Mouse (Mus musculus) lung, adult 2 months (tissue): Measurements from ENCODE around the gene Ffar1. TPM values are rescaled to one million over a fixed set of nuclear protein-coding genes. Genes with fewer than 3 reads are reported as not detected.
"Not testable (repeated sequence)": the region's sequence is repeated elsewhere in the genome, so short reads cannot be mapped to it uniquely, and the experiment has no call there.

ENCODE experiments used
- DNase-seq: peaks from one replicate; pipeline ENCODE4 v3.0.0; 2022
- H3K4me1 ChIP-seq: fragments of 200-500 bp; 2 replicates; pipeline ENCODE4 v1.6.1; 2011; ENCODE audit warnings: low read length; ENCODE audit not compliant: control insufficient read depth, insufficient read depth
- H3K4me3 ChIP-seq: fragments of 200-500 bp; replicated peaks from 2 replicates; pipeline ENCODE3; 2011; ENCODE audit warnings: low read depth, mild to moderate bottlenecking, control low read depth, low read length; ENCODE audit errors: extremely low read depth
- CTCF ChIP-seq: fragments of 200-500 bp; IDR thresholded peaks from 2 replicates; pipeline ENCODE4 v1.5.1; 2011; ENCODE audit warnings: mild to moderate bottlenecking, low read length, control low read depth; ENCODE audit not compliant: insufficient read depth
- POLR2A ChIP-seq: fragments of 200-500 bp; IDR thresholded peaks from 2 replicates; pipeline ENCODE4 v1.6.1; 2011; ENCODE audit warnings: low read depth, mild to moderate bottlenecking, control low read depth, low read length, borderline replicate concordance; ENCODE audit errors: extremely low read depth
- whole genome bisulfite sequencing: fragments of 180-500 bp; shearing (Covaris S2); methylation state at CpG from one replicate; pipeline ENCODE4 v1.1.7; 2018; 5-methylcytosine and 5-hydroxymethylcytosine counted together
- polyA plus RNA-seq: library from polyadenylated mRNA; depleted of rRNA; stranded (reverse); fragments of >200 nt; gene quantifications from 2 replicates; pipeline ENCODE4 v1.2.3, GENCODE M21; 2012

Gene Ffar1
- polyA plus RNA-seq, 1 experiment: 1.3 TPM

DNA sequence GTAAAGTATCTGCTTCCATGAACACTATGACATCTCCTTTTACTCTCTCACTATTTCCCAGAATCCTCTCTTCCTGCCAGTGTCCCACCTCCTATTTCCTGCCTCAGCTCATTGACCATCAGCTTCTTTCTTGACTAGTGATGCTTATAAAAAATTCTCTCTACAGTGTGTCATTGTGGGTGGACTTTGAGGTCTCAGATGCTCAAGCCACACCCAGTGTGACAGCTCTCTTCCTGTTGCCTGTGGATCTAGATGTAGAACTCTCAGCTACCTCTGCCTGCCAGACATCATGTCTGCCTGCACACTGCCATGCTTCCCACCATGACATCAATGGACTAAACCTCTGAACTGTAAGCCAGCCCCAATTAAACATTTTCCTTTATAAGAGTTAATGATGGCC, 24.1 kb downstream of the Ffar1 start:
- Histone ChIP-seq H3K4me1 (no peaks in the 10 kb centered on the region), H3K4me3 (no peak overlapping the region)
- TF ChIP-seq POLR2A (no peak), CTCF (no peak)
- no peak for DNase-seq

GRCm38 (mm10) chr7:30832684-30833083, 28.7 kb downstream of the Ffar1 start:
- WGBS: 37% methylated on average over 8 of the region's 11 CpGs
- DNase-seq, H3K4me1 ChIP-seq, H3K4me3 ChIP-seq: not testable (repeated sequence)

DNA sequence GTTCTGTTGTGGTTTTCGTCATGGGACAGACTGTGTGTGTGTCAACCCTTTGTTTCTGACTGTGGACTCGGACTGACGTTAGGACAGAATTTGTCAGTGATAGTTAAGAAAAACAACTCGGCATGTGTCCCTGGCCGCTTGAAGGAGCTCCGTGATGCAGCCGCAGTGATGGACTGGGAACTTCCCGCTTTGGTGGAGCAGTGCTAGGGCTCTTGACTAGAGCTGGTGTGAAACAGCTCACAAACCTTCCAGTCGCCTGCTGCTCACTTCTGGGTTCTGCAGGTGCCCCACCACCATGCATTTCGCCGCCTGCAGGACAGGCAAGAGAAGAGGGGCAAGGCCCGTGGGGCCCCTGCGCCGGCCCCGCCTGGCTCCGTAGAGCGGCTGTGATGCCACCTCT, 29.1 kb downstream of the Ffar1 start:
- TF ChIP-seq POLR2A (no peak), CTCF (no peak)
- DNase-seq: no peak
- WGBS: 56% methylated on average over 17 of the region's 17 CpGs
- H3K4me1 ChIP-seq: no peaks in the 10 kb centered on the region
- no peak overlapping the region for H3K4me3 ChIP-seq

DNA sequence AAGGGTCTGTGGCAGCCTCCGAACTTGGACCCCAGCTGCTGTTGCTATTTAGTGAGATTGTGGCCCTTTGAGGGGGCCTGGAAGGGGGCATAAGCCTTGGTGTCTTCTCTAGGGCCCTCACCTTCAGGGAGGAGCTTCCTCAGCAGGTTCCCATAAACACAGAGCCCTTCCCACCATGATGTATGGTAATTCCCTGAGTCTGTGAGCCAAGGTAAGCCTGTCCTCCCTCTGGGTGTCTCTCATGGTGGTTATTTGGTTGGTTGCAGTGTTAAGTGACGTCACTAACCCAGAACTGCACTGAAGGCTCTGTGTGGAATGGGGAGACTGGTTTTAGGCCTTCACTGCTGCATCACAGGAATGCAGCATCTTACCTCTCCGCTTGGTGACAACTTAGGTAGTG, 31.9 kb downstream of the Ffar1 start:
- Histone ChIP-seq H3K4me3 (no peak overlapping the region), H3K4me1 (no peaks in the 10 kb centered on the region)
- TF ChIP-seq CTCF: no peak
- no peak for TF ChIP-seq POLR2A
- no peak for DNase-seq
- 62% methylated on average over 3 of the region's 3 CpGs for WGBS

- H3K4me3 ChIP-seq, H3K4me1 ChIP-seq, DNase-seq: not testable (repeated sequence)
Observed at GRCm38 (mm10) chr7:30828871-30829270, 32.5 kb downstream of the Ffar1 start.

GRCm38 (mm10) chr7:30826660-30827059, 34.7 kb downstream of the Ffar1 start:
- no peak for TF ChIP-seq POLR2A
- no peak for TF ChIP-seq CTCF
- no peak for DNase-seq
- H3K4me1 ChIP-seq: no peaks in the 10 kb centered on the region
- H3K4me3 ChIP-seq: no peak overlapping the region
- WGBS: 86% methylated on average over 10 of the region's 10 CpGs

DNA sequence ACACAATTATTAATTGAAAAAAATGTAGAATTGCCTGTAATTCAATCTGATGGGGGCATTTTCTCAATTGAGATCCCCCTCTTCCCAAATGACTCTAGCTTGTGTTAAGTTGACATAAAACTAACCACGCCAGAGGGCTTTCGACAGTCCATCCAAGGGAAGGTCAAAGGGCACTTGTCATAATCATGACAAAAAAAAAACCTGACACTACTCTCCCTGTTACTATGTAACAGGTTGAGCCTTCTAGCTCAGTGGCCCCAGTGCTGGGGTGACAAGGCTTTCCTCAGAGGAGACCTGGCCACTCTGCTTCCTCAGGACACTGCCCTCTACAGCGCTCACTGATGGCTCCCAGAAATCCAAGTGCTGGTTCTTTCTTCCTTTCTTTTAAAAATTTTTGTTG, 37.1 kb downstream of the Ffar1 start:
- Histone ChIP-seq H3K4me1 (peaks cover 4% of the 10 kb centered on the region), H3K4me3 (no peak overlapping the region)
- DNase-seq: no peak
- TF ChIP-seq CTCF: no peak
- no peak for TF ChIP-seq POLR2A
- WGBS: 87% methylated on average over 3 of the region's 3 CpGs

GRCm38 (mm10) chr7:30823675-30824074, 37.7 kb downstream of the Ffar1 start, which contains the start of gene Ffar2:
Ffar2 (minus strand) TSS chr7:30823775.
- H3K4me1 ChIP-seq: peaks cover 4% of the 10 kb centered on the region
- no peak within 1 kb of the TSS for H3K4me3 ChIP-seq
- no peak for TF ChIP-seq POLR2A
- no peak for TF ChIP-seq CTCF
- DNase-seq: no peak
- WGBS: 78% methylated on average over 18 of the region's 18 CpGs

DNA sequence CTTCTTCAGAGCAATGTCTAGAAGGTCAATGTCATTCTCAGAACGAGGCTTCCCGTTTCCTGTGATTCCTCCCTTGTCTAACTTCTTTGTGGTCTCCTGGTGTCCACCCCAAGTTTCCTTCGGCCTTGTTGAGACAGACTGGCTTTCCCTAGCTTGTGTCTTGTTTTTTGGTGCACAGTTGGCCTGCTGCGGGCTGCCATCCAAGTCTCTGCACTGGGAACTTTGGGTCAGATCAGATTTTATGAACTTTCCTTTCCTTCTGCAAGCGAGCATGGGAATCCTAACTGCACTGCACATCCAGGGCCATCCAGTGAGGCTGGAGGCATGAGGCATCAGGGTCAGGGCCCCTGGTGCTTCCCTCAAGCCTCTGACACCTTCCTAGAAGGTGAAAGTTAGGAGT, 39.8 kb downstream of the Ffar1 start:
- TF ChIP-seq POLR2A (no peak), CTCF (no peak)
- 46% methylated on average over 5 of the region's 5 CpGs for WGBS
- Histone ChIP-seq H3K4me3 (no peak overlapping the region), H3K4me1 (peaks cover 4% of the 10 kb centered on the region)
- DNase-seq: no peak

DNA sequence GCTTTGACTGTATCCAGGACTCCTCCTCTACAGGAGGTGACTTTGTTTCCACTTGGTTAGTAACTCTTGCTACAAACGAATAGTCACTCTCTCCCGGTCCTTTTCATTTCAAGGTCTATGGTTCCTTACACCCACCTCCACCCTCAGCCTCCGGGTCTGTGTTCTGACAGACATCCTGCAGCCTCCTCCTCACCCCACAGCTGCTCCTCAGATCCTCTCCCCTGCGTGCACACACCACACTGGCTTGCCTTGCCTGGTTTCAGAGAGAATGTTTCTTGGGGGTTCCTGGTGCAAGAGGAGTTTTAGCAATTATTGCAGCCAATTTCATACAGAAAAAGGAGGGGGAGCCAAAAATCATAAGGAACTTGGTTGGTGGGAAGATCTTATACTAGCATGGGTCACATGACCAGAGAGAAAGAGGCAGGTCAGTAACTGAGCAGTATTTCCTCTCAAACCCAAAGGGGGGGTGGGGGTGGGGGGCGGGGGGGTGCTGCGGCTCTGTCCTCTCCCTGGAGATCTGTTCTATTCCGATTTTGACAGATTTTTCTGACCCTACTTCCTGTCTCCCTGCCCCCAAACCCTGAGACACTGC, 40.4 kb downstream of the Ffar1 start:
- DNase-seq: no peak
- TF ChIP-seq POLR2A: no peak
- TF ChIP-seq CTCF: no peak
- 35% methylated on average over 7 of the region's 7 CpGs for WGBS
- H3K4me1 ChIP-seq: peaks cover 4% of the 10 kb centered on the region
- no peak overlapping the region for H3K4me3 ChIP-seq

DNA sequence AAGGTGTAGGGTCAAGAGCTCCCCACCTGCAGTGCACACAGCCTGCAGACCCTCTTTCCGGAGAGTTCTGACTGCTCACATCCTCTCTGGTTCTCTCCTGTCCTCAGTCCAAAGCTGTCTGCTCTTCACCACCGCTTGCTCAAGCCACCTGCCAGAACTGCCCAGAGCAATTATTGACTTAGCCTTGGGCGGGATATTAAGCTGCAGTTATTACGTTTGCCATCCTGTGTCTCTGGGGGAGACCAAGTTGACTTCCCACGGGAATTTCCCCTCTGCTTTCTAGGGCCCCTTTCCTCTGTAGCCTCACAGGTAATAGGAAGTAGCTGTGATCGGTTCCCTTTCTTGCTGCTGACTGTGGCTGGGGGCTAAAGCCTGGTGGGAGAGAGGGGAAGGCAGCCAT, 41.2 kb downstream of the Ffar1 start:
- Histone ChIP-seq H3K4me1 (peaks cover 4% of the 10 kb centered on the region), H3K4me3 (no peak overlapping the region)
- DNase-seq: no peak
- WGBS: 40% methylated on average over 6 of the region's 6 CpGs
- TF ChIP-seq POLR2A (no peak), CTCF (no peak)
